Mouse (Mus musculus) adrenal gland, postnatal 36 days (tissue): ENCODE data around the gene Zbtb1. TPM values are rescaled to one million over a fixed set of nuclear protein-coding genes. Genes with fewer than 3 reads are reported as not detected.
"Not testable (repeated sequence)": the region's sequence is repeated elsewhere in the genome, so short reads cannot be mapped to it uniquely, and the experiment has no call there.

Experiments
- DNase-seq, 2 experiments: peaks; one replicate each; pipeline ENCODE4 v3.0.0; 2021; ENCODE audit warnings: mixed read lengths in 1 of 2
- total RNA-seq, 2 experiments: library from RNA; stranded (reverse); gene quantifications; 2 replicates each; pipeline ENCODE4 v1.2.3; 2021

Zbtb1 gene
- total RNA-seq, 2 experiments from 2014 or later: 5.2 to 5.8 TPM

DNA sequence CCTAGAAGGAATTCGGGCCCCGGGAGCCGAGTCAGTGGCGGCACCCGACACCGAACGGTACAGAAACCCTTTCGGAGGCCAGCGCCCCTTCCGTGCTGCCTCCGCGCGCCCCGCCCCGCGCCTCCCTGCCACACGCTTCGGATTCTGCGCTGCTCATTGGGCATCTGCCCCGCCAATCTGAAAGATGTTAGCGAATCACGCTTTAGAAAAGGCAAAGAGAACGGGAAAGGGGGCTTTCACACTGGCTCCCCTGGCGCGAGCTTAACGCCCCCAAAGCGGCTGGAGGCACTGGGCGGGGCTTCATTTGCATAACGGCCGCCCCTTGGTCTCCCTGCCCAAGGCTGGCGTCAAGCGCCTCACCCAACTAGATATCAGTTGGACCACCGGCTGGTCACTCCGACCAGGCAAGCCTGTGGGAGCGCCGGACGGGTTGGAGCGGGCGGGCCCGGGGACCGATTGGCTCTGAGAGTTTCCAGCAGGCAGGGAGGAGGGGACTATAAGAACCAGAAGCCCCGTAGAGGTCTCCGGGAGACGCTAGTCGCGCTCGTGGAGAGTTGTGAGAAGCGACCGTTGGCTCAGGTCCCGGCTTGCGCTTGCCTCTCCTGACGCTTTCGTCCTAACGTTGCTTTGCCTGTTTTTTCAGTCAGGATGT lies 33.9 kb downstream of the Zbtb1 start, which contains the start of gene Hspa2:
Gene Hspa2, plus strand, starts transcription at position 291 of the 652 bp plus-strand sequence.
- peak; percentile 99 to 100 for DNase-seq

- no peak for DNase-seq
Measured at GRCm38 (mm10) chr12:76404836-76405182, 34.7 kb downstream of the Zbtb1 start.

DNA sequence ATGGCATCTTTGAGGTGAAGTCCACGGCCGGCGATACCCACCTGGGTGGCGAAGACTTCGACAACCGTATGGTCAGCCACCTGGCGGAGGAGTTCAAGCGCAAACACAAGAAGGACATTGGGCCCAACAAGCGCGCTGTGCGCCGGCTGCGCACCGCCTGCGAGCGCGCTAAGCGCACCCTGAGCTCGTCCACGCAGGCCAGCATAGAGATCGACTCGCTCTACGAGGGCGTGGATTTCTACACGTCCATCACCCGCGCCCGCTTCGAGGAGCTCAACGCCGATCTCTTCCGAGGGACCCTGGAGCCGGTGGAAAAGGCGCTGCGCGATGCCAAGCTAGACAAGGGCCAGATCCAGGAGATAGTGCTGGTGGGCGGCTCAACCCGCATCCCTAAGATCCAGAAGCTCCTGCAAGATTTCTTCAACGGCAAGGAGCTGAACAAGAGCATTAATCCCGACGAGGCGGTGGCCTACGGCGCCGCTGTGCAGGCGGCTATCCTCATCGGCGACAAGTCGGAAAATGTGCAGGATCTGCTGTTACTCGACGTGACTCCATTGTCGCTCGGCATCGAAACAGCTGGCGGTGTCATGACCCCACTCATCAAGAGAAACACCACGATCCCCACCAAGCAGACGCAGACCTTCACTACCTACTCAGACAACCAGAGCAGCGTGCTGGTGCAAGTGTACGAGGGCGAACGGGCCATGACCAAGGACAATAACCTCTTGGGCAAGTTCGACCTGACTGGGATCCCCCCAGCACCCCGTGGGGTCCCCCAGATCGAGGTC lies 35.3 kb downstream of the Zbtb1 start:
- peak; percentile 20 to 24 for DNase-seq

- peak; percentile 3 to 5 for DNase-seq
Measured at GRCm38 (mm10) chr12:76405971-76406370, 35.9 kb downstream of the Zbtb1 start.

- DNase-seq: no peak
Measured at GRCm38 (mm10) chr12:76407184-76407583, 37.1 kb downstream of the Zbtb1 start.

- no peak for DNase-seq
Measured at GRCm38 (mm10) chr12:76409166-76409565, 39.1 kb downstream of the Zbtb1 start.

DNA sequence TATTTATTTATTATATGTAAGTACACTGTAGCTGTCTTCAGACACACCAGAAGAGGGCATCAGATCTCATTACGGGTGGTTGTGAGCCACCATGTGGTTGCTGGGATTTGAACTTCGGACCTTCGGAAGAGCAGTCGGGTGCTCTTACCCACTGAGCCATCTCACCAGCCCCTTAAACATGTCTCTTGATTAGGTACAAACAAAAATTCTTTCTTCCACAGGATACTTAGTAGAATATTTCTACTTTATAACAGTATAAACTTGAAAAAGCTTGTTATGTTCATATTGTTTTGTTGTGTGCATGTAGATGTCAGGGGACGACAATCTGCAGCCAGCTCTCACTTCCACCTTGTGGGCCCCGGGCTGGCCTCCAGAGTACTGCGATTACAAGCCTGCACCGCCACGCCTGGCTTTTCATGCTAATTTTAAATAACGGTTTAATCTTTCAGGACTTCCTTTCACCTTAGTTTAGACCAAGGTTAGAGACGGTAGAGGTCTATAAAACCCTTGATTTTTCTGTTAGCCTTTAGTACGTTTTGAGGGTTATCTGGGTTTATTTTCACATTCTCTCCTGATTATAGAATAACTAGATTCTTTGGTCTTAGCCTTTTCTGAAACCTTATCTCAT lies 45.4 kb downstream of the Zbtb1 start:
- no peak for DNase-seq

DNA sequence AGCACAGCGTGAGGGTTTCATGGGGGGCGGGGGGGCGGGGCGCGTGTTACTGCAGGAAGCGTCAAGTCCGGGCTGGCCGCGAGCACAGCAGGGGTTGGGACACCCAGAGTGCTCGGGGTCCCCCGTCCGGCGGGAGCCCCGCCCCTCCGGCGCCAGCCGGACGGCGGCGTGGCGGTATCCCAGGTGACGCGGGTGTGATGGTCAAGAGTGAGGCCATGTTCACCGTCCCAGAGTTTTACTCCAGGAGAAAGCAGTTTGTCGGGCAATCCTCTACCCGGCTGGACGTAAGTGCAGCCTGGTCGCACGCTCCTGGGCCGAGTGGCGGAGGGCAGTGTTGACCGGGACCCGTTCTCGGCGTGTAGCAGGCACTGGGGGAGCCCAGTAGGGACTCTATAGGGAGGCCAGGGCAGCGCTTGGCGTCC lies 47.4 kb downstream of the Zbtb1 start, which contains the start of gene Ppp1r36:
Gene Ppp1r36, plus strand, starts transcription at position 106 of the 422 bp plus-strand sequence.
- DNase-seq: peak; percentile 28 to 47

DNA sequence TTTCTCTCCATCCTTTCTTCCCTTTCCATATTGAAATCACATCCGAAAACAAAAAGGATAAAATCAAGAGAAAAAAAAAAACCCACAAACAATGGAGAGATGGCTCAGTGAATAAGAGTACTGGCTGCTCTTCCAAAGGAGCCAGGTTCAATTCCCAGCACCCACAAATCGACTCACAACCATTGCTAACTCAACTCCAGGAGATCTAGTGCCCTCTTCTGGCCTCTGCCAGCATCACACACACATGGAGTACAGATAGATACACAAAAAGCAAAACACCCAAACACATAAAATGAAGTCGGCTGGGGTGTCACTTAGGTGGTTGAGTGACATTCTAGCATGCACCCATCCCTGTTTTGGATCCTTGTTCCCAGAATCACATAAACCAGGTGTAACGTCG lies 48.3 kb downstream of the Zbtb1 start:
- no peak for DNase-seq

GRCm38 (mm10) chr12:76425256-76425655 lies 55.2 kb downstream of the Zbtb1 start:
- DNase-seq: no peak

GRCm38 (mm10) chr12:76427546-76427945 lies 57.5 kb downstream of the Zbtb1 start:
- DNase-seq: peak; percentile 35 to 40

DNA sequence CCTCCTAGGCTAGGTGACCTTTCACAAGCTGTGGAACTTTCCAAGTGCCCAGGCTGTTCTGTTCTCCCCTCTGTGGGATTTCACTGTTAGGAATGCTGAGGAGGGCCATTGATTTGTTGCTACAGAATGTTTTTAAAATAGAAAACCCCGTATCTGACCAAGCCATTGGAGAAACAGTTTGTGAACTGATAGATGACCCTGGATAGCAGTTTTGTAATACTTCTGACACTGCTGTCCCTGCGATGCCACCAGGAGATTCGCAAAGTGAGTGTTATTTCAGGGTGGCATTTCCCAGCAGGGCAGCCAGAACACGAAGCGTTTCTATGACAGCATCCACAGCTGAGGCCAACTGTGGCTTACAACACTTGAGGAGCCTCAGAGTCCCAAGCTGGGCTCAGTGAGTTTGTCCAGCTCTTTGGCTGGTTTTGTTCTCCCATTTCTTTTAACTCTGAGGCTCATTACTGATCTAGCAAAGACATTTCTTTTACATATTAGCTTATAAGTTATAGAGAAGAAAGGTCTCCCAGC lies 60.9 kb downstream of the Zbtb1 start:
- peak; percentile 33 for DNase-seq

- DNase-seq: peak in 1 of 2 experiments; percentile 18
Measured at GRCm38 (mm10) chr12:76431431-76431830, 61.4 kb downstream of the Zbtb1 start.

DNA sequence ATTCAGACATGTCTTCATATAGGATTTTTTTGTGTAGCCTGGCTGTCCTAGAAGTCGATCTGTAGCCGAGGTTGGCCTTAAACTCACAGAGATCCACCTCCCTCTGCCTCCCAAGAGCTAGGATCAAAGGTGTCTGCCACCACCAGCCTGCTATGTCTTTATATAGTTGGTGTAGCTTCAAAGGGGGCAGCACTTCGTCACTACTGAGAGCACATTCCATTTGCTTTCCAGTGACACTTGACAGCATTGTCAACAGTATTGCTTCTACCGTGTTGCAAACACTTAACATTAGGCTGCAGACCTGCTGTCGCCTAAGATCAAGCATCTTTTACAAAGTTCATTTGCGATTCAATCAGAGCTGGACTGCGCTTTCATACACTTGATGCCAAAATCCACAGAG lies 64.0 kb downstream of the Zbtb1 start:
- no peak for DNase-seq

DNA sequence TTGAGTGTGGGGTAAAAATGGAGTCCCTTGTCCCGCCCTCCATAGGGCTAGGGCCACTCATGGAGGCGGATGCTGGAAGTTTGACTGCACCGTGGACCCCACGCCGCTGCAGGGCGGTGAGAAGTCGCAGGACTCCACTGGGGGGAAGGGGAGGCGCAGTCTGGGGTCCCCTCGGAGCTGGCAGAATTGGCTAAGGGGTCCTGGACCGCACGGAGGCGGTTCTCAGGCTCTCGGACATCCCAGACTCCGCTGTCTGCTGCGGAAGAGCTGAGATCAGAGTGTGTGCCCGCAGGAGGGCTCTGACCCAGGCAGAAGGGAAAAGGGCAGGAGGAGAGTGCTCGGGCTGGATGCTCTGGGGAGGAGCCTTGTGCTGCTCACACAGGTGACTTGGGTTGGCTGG lies 65.0 kb downstream of the Zbtb1 start:
- DNase-seq: no peak

GRCm38 (mm10) chr12:76435549-76435948 lies 65.5 kb downstream of the Zbtb1 start:
- no peak for DNase-seq

DNA sequence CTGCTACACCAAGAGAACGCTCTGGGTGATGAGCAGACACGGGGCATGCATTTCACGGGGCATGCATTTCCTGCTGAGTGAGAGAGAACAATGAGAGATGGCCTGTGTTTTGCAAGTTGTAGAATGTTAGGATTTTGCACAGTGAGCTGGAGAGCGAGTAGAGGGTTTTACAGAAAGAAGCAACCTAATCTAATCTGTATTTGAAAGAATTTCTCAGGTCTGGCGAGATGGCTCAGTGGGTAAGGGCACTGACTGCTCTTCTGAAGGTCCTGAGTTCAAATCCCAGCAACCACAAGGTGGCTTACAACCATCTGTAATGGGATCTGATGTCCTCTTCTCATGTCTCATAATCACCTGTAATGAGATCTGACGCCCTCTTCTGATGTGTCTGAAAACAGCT lies 73.4 kb downstream of the Zbtb1 start:
- not testable (repeated sequence) for DNase-seq

GRCm38 (mm10) chr12:76444359-76444772 lies 74.3 kb downstream of the Zbtb1 start:
- DNase-seq: no peak

DNA sequence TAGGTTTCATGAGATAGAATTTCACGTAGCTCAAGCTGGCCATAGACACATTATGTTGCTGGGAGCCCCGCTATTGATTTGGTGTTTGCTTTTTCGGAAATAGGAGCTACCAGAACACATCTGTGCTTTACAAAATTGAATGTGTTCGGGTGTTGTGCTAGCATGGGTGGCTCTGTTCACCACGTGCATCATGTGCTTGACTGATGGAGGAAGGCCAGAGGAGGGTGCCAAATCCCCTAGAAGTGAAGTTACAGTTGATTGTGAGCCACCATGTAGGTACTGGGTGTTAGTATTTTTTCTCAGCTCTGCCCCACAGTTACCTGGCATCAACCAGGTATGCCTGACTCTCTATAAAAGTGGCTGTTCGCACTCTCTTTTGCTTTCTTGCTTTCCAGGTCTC lies 74.8 kb downstream of the Zbtb1 start:
- no peak for DNase-seq

DNA sequence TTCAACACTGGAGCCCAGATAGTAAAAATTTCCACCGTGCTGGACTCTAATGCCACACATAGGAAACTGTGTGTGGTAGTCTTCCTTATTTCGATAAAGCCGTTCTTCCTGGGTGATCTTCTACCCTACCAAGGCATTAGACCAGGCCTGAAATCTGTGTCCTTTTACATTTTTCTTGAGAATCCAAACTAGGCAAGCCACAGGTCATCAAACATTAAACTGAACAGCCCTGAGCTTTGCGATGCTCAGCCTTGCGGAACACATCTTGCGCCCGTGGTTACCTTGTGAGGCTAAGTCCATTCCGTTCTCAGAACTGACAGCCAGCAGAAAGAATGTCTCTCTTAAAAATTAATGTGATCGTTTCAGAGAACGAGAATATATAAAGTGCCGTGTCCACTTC lies 76.1 kb downstream of the Zbtb1 start:
- no peak for DNase-seq
